Mouse (Mus musculus): ENCODE results near the gene Sdhaf3.
"Not testable (repeated sequence)": the region's sequence is repeated elsewhere in the genome, so short reads cannot be mapped to it uniquely, and the experiment has no call there.

Sdhaf3 gene

GRCm38 (mm10) chr6:6955764-6956561 lies at the start of gene Sdhaf3:
Gene Sdhaf3, plus strand, starts transcription at chr6:6956004.
- peak; percentile 92 for DNase-seq (ENCODE audit: low spot score)

- DNase-seq (ENCODE audit: low spot score) = peak; percentile 45
These were observed 46.2 kb upstream of the Sdhaf3 start for GRCm38 (mm10) chr6:6909586-6909985.

GRCm38 (mm10) chr6:6914304-6914703 lies 41.5 kb upstream of the Sdhaf3 start:
- DNase-seq (ENCODE audit: low spot score) = no peak

GRCm38 (mm10) chr6:6914849-6915525 lies 40.8 kb upstream of the Sdhaf3 start:
- peak; percentile 12 for DNase-seq (ENCODE audit: low spot score)

GRCm38 (mm10) chr6:6915526-6915915 lies 40.3 kb upstream of the Sdhaf3 start:
- no peak for DNase-seq (ENCODE audit: low spot score)

GRCm38 (mm10) chr6:6917334-6917733 lies 38.5 kb upstream of the Sdhaf3 start:
- no peak for DNase-seq (ENCODE audit: low spot score)

- DNase-seq (ENCODE audit: low spot score) = no peak
These were observed 30.5 kb upstream of the Sdhaf3 start for GRCm38 (mm10) chr6:6925264-6925663.

- no peak for DNase-seq (ENCODE audit: low spot score)
These were observed 25.0 kb upstream of the Sdhaf3 start for GRCm38 (mm10) chr6:6930831-6931230.

GRCm38 (mm10) chr6:6931507-6931906 lies 24.3 kb upstream of the Sdhaf3 start:
- DNase-seq (ENCODE audit: low spot score) = no peak

- DNase-seq (ENCODE audit: low spot score) = no peak
These were observed 15.0 kb upstream of the Sdhaf3 start for GRCm38 (mm10) chr6:6940845-6941244.

GRCm38 (mm10) chr6:6942813-6943212 lies 13.0 kb upstream of the Sdhaf3 start:
- no peak for DNase-seq (ENCODE audit: low spot score)

- no peak for DNase-seq (ENCODE audit: low spot score)
These were observed 8.2 kb upstream of the Sdhaf3 start for GRCm38 (mm10) chr6:6947650-6948049.

GRCm38 (mm10) chr6:6955395-6955763 lies 425 bp upstream of the Sdhaf3 start:
- DNase-seq (ENCODE audit: low spot score) = peak; percentile 11

GRCm38 (mm10) chr6:6959234-6959633 lies 3.4 kb downstream of the Sdhaf3 start:
- DNase-seq (ENCODE audit: low spot score) = not testable (repeated sequence)

- DNase-seq (ENCODE audit: low spot score) = no peak
These were observed 41.6 kb downstream of the Sdhaf3 start for GRCm38 (mm10) chr6:6997226-6997946.

GRCm38 (mm10) chr6:6997956-6998355 lies 42.2 kb downstream of the Sdhaf3 start:
- no peak for DNase-seq (ENCODE audit: low spot score)

- DNase-seq (ENCODE audit: low spot score) = no peak
These were observed 43.2 kb downstream of the Sdhaf3 start for GRCm38 (mm10) chr6:6999015-6999414.

- no peak for DNase-seq (ENCODE audit: low spot score)
These were observed 47.3 kb downstream of the Sdhaf3 start for GRCm38 (mm10) chr6:7003085-7003484.

- DNase-seq (ENCODE audit: low spot score) = no peak
These were observed 48.2 kb downstream of the Sdhaf3 start for GRCm38 (mm10) chr6:7004005-7004404.

GRCm38 (mm10) chr6:7038087-7038486 lies 82.3 kb downstream of the Sdhaf3 start:
- DNase-seq (ENCODE audit: low spot score) = no peak

- no peak for DNase-seq (ENCODE audit: low spot score)
These were observed 83.0 kb downstream of the Sdhaf3 start for GRCm38 (mm10) chr6:7038835-7039234.

- no peak for DNase-seq (ENCODE audit: low spot score)
These were observed 86.1 kb downstream of the Sdhaf3 start for GRCm38 (mm10) chr6:7041912-7042311.

- no peak for DNase-seq (ENCODE audit: low spot score)
These were observed 107.0 kb downstream of the Sdhaf3 start for GRCm38 (mm10) chr6:7062819-7063218.
